Mouse (Mus musculus): ENCODE results near the gene Gfm2.

The Gfm2 gene

GRCm38 (mm10) chr13:97187693-97188092 lies 50.0 kb downstream of the Gfm2 start:
- DNase-seq (ENCODE audit: low spot score in 2 of 2): no peak

- DNase-seq (ENCODE audit: low spot score in 2 of 2): no peak
Observed at GRCm38 (mm10) chr13:97192649-97193048, 54.9 kb downstream of the Gfm2 start.

- no peak for DNase-seq (ENCODE audit: low spot score in 2 of 2)
Observed at GRCm38 (mm10) chr13:97193420-97193819, 55.7 kb downstream of the Gfm2 start.

DNA sequence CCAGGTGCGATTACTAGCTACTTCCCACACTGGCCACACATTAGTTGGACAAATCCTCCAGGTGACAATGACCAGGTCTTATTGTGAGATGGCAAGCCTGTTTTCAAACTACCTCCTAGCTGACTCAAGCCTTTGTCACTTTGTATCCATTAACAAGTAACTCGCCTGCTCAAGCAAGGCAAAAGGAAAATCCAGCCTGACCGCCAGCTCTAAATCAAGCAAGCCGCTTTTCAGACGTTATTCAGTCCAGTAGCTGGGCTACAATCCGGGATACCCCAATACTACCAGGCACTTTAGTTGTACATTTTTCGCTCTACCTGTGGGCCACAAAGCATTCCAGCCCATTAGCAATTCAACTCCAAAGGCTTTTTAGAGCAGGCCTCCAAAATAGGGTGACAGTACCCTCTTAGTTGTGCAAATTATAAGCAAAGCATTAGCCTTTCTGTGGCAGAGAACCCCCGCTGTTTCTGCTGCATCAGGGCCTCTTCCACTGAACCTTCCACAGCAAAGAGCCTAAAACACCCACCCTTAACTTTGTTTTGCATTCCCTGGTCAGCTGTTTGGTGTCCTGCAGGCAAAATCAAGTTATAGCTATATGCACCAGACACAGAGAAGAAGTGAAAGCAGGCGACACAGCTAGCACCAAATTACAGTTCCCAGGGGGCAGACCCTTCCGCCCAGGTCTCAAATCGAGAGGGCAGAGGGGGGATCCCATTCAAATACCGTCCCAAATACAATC lies 58.6 kb downstream of the Gfm2 start:
- peak in 1 of 2 experiments; percentile 34 for DNase-seq (ENCODE audit: low spot score in 2 of 2)

DNA sequence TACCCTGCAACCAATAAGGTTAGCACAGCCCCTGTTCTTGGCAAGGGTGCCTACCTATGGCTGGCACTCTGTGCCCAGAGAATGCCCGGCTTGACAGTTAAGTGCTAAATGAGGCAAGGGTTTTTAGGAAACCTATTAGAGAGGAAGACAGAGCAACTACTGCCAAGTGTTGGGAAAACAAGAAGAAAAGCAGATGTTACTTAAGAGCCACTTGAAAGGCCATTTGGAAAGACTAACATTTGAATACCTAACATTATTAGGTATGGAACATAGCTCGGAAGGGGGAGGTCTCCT lies 59.1 kb downstream of the Gfm2 start:
- no peak for DNase-seq (ENCODE audit: low spot score in 2 of 2)

- peak; percentile 74 to 89 for DNase-seq (ENCODE audit: low spot score in 2 of 2)
Observed at GRCm38 (mm10) chr13:97197932-97198562, 60.3 kb downstream of the Gfm2 start, which contains the start of gene Hexb. TSS of gene Hexb (minus strand) at chr13:97198357.

DNA sequence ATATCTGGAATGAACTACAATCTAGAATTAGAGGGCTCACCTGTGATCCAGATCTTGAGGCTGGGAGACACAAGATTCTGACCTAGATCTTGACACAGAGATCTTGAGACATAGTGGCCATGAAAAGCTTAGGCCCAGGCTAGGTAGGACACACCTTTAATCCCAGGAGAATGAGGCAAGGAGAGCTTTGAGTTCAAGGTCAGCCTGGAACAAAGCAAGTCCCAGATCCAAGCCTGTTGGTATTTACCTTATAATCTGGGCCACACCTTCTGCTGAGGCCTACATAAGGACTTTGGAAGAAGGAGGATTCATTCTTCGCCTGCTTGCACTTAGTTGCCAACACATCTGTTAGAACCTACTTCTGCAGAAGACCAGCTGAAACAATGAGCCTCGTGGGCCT lies 61.4 kb downstream of the Gfm2 start:
- no peak for DNase-seq (ENCODE audit: low spot score in 2 of 2)

- no peak for DNase-seq (ENCODE audit: low spot score in 2 of 2)
Observed at GRCm38 (mm10) chr13:97201076-97201475, 63.3 kb downstream of the Gfm2 start.

DNA sequence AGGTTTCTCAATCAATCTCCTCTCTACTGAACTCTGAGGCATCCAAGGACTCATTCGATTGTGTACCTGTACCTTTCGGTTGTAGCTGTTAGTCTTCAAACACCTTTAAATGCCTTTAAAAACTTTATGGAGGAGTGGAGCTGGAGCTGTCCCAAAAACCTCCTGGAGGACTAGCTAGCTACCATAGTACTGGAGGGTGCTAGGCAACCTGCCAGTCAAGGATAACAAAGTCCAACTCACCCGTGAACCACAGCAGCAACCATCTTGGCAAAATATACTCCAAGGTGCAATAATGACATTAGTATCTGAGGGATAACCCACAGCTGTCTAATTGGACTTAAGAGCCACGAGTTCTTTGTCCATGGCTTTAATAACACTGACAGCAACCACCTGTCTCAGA lies 64.2 kb downstream of the Gfm2 start:
- no peak for DNase-seq (ENCODE audit: low spot score in 2 of 2)

DNA sequence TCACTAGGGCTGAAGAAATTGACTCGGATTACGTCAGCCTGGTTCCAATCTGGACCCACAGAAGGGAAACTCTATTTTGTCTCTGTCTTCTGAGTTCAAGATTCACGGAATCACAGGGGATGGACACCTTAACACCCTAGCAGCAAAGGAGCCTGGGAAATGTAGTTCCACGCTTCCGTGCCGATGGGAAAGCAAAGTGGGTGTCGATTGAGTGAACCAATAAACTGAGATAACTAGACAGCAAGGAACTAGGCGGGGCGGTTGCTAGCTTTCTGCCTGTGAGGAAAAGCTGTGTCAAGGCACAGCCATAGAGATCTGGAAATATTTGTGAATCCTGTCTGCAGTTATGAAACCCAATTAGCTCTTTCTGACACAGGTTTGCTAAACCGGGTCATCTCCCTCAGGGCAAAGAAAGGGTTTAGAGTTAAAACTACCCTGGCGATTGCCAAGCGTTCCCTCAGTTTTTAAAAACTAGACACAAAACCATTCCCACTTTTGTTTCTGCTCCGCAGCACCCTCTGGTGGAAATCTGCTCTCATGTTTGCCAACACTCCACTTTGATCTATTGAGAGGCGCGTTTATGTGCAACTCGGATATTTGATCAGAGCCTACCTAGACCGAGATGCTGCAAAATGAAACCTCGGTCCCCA lies 67.4 kb downstream of the Gfm2 start:
- peak; percentile 70 to 84 for DNase-seq (ENCODE audit: low spot score in 2 of 2)

DNA sequence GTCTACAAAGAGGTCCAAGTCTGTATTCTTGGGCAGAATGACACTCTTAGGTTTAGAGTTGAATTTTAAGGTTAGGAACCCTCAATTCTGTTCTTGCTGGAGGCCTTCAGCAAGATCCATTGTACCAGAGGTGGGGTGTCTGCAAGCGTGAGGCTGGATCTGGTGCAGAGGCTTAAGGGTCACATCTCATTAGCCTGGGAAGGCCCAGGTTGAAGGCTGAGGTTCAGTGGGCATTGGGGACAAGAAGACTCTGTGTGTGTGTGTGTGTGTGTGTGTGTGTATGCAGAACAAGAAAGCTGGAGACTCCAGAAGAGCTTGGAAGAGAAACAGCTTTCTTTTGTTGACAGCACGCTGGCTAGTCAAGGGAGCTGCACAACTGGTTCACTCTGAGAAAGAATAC lies 68.3 kb downstream of the Gfm2 start:
- no peak for DNase-seq (ENCODE audit: low spot score in 2 of 2)

DNA sequence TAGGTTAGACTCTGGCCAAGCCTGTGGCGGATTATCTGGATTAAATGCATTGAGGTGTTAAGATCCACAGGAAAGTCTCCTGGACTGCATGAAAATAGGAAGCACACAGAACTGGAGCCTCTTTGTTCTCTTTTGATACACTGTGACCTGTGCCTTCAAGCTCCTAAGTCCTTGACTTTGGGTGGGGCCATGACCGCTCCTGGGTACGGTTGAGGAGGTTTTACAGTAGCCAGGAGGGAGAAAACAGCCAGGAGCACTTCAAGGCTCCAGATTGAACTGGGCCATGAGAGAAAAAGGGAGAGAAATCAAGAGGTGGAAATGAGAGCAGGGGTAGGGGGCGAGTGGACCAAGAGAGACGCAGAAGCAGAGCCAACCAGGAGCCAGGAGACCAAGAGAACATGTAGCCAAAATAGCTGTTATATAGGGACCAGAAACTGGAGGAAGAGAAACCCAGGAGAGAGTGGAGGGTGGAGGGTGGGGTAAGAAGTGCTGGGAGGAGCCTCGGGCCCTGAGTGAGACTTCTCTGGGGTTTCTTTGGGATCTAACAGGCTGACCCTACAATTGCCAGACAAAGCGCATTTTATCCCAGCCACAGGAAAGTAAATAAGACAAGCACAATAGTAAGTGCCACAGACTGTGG lies 69.9 kb downstream of the Gfm2 start:
- DNase-seq (ENCODE audit: low spot score in 2 of 2): no peak

GRCm38 (mm10) chr13:97208112-97208478 lies 70.4 kb downstream of the Gfm2 start:
- DNase-seq (ENCODE audit: low spot score in 2 of 2): peak in 1 of 2 experiments; percentile 66

- DNase-seq (ENCODE audit: low spot score in 2 of 2): no peak
Observed at GRCm38 (mm10) chr13:97208500-97209010, 70.8 kb downstream of the Gfm2 start.

DNA sequence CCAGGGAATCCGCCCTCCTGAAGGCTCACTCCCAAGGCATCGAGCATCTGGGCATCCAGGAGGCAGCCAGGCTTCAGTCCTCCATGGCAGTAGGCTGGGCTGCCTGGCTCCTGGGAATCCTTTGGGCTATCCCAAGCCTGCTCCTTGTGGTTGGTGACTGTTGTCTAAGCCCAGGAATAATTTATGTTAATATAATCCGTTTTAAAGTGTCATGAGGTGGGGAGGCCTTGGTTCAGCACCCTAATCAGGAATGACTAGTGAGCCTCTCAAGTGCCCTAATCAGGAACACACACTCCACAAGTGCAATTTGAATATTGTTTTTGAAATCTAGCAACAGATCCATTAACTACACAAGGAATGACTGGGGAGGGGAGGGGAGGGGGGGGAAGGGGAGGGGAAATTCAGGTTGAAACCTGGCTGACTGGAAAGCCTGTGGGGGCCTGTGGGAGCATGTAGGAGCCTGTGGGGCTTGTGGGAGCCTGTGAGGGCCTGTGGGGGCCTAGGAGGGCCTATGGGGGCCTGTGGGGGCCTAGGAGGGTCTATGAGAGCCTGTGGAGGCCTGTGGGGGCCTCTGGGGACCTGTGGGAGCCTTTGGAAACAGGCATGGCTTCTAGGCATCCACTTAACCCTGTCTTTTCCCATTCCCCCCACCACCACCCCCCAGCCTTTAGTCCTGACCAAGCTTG lies 77.0 kb downstream of the Gfm2 start:
- DNase-seq (ENCODE audit: low spot score in 2 of 2): no peak

GRCm38 (mm10) chr13:97215563-97215962 lies 77.8 kb downstream of the Gfm2 start:
- no peak for DNase-seq (ENCODE audit: low spot score in 2 of 2)

- DNase-seq (ENCODE audit: low spot score in 2 of 2): no peak
Observed at GRCm38 (mm10) chr13:97216196-97216595, 78.5 kb downstream of the Gfm2 start.

- no peak for DNase-seq (ENCODE audit: low spot score in 2 of 2)
Observed at GRCm38 (mm10) chr13:97220022-97220421, 82.3 kb downstream of the Gfm2 start.

- no peak for DNase-seq (ENCODE audit: low spot score in 2 of 2)
Observed at GRCm38 (mm10) chr13:97223856-97224255, 86.1 kb downstream of the Gfm2 start.

GRCm38 (mm10) chr13:97224341-97224982 lies 86.7 kb downstream of the Gfm2 start:
- DNase-seq (ENCODE audit: low spot score in 2 of 2): no peak

GRCm38 (mm10) chr13:97225130-97225529 lies 87.4 kb downstream of the Gfm2 start:
- DNase-seq (ENCODE audit: low spot score in 2 of 2): no peak
